Mouse (Mus musculus): Measurements from ENCODE around the gene Emilin1. TPM values are rescaled to one million over a fixed set of nuclear protein-coding genes. Genes with fewer than 3 reads are reported as not detected.

Gene Emilin1
- polyA plus RNA-seq, 1 experiment from 2014 or later = 108 TPM

- no peak for ATAC-seq (ENCODE audit: insufficient number of reproducible peaks, insufficient read depth, low FRiP score, low read depth)
These were observed 31.1 kb downstream of the Emilin1 start for GRCm38 (mm10) chr5:30944344-30944743.

GRCm38 (mm10) chr5:30944956-30945781, 32.0 kb downstream of the Emilin1 start, which contains the start of gene Cgref1:
Gene Cgref1, minus strand, starts transcription at chr5:30945591.
- 7% methylated on average over 44 of the region's 44 CpGs for WGBS
- H3K27ac ChIP-seq (replicated peaks in 1 of 2; ENCODE audit: control insufficient read depth in 1 of 2, insufficient read depth in 1 of 2, low read depth in 2 of 2, low read length in 2 of 2) = no peak within 1 kb of the TSS
- H3K36me3 ChIP-seq (ENCODE audit: control insufficient read depth, insufficient read depth, low read length) = no peaks in the 10 kb centered on the region
- H3K9me3 ChIP-seq (ENCODE audit: control insufficient read depth, low read length) = no peaks in the 10 kb centered on the region
- peaks cover 12% of the 10 kb centered on the region for H3K27me3 ChIP-seq (ENCODE audit: control insufficient read depth, insufficient read depth, low read length)
- peak within 1 kb of the TSS; percentile 64 for H3K9ac ChIP-seq (ENCODE audit: low read length)
- peak; percentile 32 for ATAC-seq (ENCODE audit: insufficient number of reproducible peaks, insufficient read depth, low FRiP score, low read depth)
- H3K4me3 ChIP-seq (ENCODE audit: control insufficient read depth in 1 of 2, insufficient read depth in 1 of 2, low read depth in 1 of 2, low read length in 2 of 2) = peak within 1 kb of the TSS; percentile 44 to 51
- H3K4me1 ChIP-seq (ENCODE audit: control insufficient read depth in 2 of 2, insufficient read depth in 2 of 2, low read length in 2 of 2) = peaks cover 0 to 1% of the 10 kb centered on the region in 2 experiments; a peak in 1 of 4 replicates
- H3K4me2 ChIP-seq (ENCODE audit: low read length) = peak within 1 kb of the TSS; percentile 76

More at GRCm38 (mm10) chr5:30944344-30944743, 31.1 kb downstream of the Emilin1 start:
- no peak overlapping the region for H3K4me2 ChIP-seq (ENCODE audit: low read length)
- no peak overlapping the region for H3K27ac ChIP-seq (replicated peaks in 1 of 2; ENCODE audit: control insufficient read depth in 1 of 2, insufficient read depth in 1 of 2, low read depth in 2 of 2, low read length in 2 of 2)
- H3K4me1 ChIP-seq (ENCODE audit: control insufficient read depth in 2 of 2, insufficient read depth in 2 of 2, low read length in 2 of 2) = no peaks in the 10 kb centered on the region; a peak in 1 of 4 replicates
- H3K4me3 ChIP-seq (ENCODE audit: control insufficient read depth in 1 of 2, insufficient read depth in 1 of 2, low read depth in 1 of 2, low read length in 2 of 2) = no peak overlapping the region
- WGBS = 87% methylated on average over 6 of the region's 6 CpGs
- no peak overlapping the region for H3K9ac ChIP-seq (ENCODE audit: low read length)
- no peaks in the 10 kb centered on the region for H3K9me3 ChIP-seq (ENCODE audit: control insufficient read depth, low read length)
- H3K36me3 ChIP-seq (ENCODE audit: control insufficient read depth, insufficient read depth, low read length) = no peaks in the 10 kb centered on the region
- peaks cover 12% of the 10 kb centered on the region for H3K27me3 ChIP-seq (ENCODE audit: control insufficient read depth, insufficient read depth, low read length)

GRCm38 (mm10) chr5:30948620-30949019, 35.4 kb downstream of the Emilin1 start:
- Histone ChIP-seq H3K9me3 (ENCODE audit: control insufficient read depth, low read length) (no peaks in the 10 kb centered on the region), H3K9ac (ENCODE audit: low read length) (no peak overlapping the region), H3K36me3 (ENCODE audit: control insufficient read depth, insufficient read depth, low read length) (peaks cover 20% of the 10 kb centered on the region), H3K4me3 (ENCODE audit: control insufficient read depth in 1 of 2, insufficient read depth in 1 of 2, low read depth in 1 of 2, low read length in 2 of 2) (no peak overlapping the region), H3K4me1 (ENCODE audit: control insufficient read depth in 2 of 2, insufficient read depth in 2 of 2, low read length in 2 of 2) (peaks cover 0 to 9% of the 10 kb centered on the region in 2 experiments; a peak in 3 of 4 replicates), H3K27me3 (ENCODE audit: control insufficient read depth, insufficient read depth, low read length) (peaks cover 12% of the 10 kb centered on the region), H3K4me2 (ENCODE audit: low read length) (no peak overlapping the region), H3K27ac (replicated peaks in 1 of 2; ENCODE audit: control insufficient read depth in 1 of 2, insufficient read depth in 1 of 2, low read depth in 2 of 2, low read length in 2 of 2) (no peak overlapping the region)
- no peak for ATAC-seq (ENCODE audit: insufficient number of reproducible peaks, insufficient read depth, low FRiP score, low read depth)
- 73% methylated on average over 5 of the region's 5 CpGs for WGBS

GRCm38 (mm10) chr5:30949654-30950326, 36.6 kb downstream of the Emilin1 start:
- H3K27me3 ChIP-seq (ENCODE audit: control insufficient read depth, insufficient read depth, low read length) = peaks cover 8% of the 10 kb centered on the region
- peaks cover 0 to 9% of the 10 kb centered on the region in 2 experiments; a peak in 3 of 4 replicates for H3K4me1 ChIP-seq (ENCODE audit: control insufficient read depth in 2 of 2, insufficient read depth in 2 of 2, low read length in 2 of 2)
- H3K36me3 ChIP-seq (ENCODE audit: control insufficient read depth, insufficient read depth, low read length) = peaks cover 32% of the 10 kb centered on the region
- peak overlapping the region; percentile 37 to 61 for H3K27ac ChIP-seq (replicated peaks in 1 of 2; ENCODE audit: control insufficient read depth in 1 of 2, insufficient read depth in 1 of 2, low read depth in 2 of 2, low read length in 2 of 2)
- H3K9ac ChIP-seq (ENCODE audit: low read length) = peak overlapping the region; percentile 79
- H3K4me2 ChIP-seq (ENCODE audit: low read length) = peak overlapping the region; percentile 94
- peak overlapping the region; percentile 71 to 83 for H3K4me3 ChIP-seq (ENCODE audit: control insufficient read depth in 1 of 2, insufficient read depth in 1 of 2, low read depth in 1 of 2, low read length in 2 of 2)
- no peaks in the 10 kb centered on the region for H3K9me3 ChIP-seq (ENCODE audit: control insufficient read depth, low read length)
- WGBS = under 1% methylated on average over 31 of the region's 31 CpGs
- peak; percentile 75 for ATAC-seq (ENCODE audit: insufficient number of reproducible peaks, insufficient read depth, low FRiP score, low read depth)

- ATAC-seq (ENCODE audit: insufficient number of reproducible peaks, insufficient read depth, low FRiP score, low read depth) = no peak
- Histone ChIP-seq H3K4me2 (ENCODE audit: low read length) (peak overlapping the region; percentile 94), H3K9ac (ENCODE audit: low read length) (peak overlapping the region; percentile 79), H3K27me3 (ENCODE audit: control insufficient read depth, insufficient read depth, low read length) (peaks cover 4% of the 10 kb centered on the region), H3K27ac (replicated peaks in 1 of 2; ENCODE audit: control insufficient read depth in 1 of 2, insufficient read depth in 1 of 2, low read depth in 2 of 2, low read length in 2 of 2) (peak overlapping the region; percentile 37 to 61; a peak in 1 of 4 replicates), H3K9me3 (ENCODE audit: control insufficient read depth, low read length) (no peaks in the 10 kb centered on the region), H3K4me3 (ENCODE audit: control insufficient read depth in 1 of 2, insufficient read depth in 1 of 2, low read depth in 1 of 2, low read length in 2 of 2) (peak overlapping the region; percentile 71 to 83), H3K4me1 (ENCODE audit: control insufficient read depth in 2 of 2, insufficient read depth in 2 of 2, low read length in 2 of 2) (peaks cover 0 to 9% of the 10 kb centered on the region in 2 experiments; a peak in 3 of 4 replicates), H3K36me3 (ENCODE audit: control insufficient read depth, insufficient read depth, low read length) (peaks cover 38% of the 10 kb centered on the region)
- WGBS = 59% methylated on average over 4 of the region's 4 CpGs
These were observed 37.2 kb downstream of the Emilin1 start for GRCm38 (mm10) chr5:30950451-30950850.

GRCm38 (mm10) chr5:30950922-30951321, 37.7 kb downstream of the Emilin1 start:
- H3K27me3 ChIP-seq (ENCODE audit: control insufficient read depth, insufficient read depth, low read length) = peaks cover 4% of the 10 kb centered on the region
- ATAC-seq (ENCODE audit: insufficient number of reproducible peaks, insufficient read depth, low FRiP score, low read depth) = no peak
- H3K9ac ChIP-seq (ENCODE audit: low read length) = no peak overlapping the region
- 77% methylated on average over 2 of the region's 2 CpGs for WGBS
- peaks cover 0 to 9% of the 10 kb centered on the region in 2 experiments; a peak in 3 of 4 replicates for H3K4me1 ChIP-seq (ENCODE audit: control insufficient read depth in 2 of 2, insufficient read depth in 2 of 2, low read length in 2 of 2)
- H3K4me2 ChIP-seq (ENCODE audit: low read length) = peak overlapping the region; percentile 94; the same call in 1 of the 2 replicates
- no peak overlapping the region for H3K4me3 ChIP-seq (ENCODE audit: control insufficient read depth in 1 of 2, insufficient read depth in 1 of 2, low read depth in 1 of 2, low read length in 2 of 2)
- no peak overlapping the region for H3K27ac ChIP-seq (replicated peaks in 1 of 2; ENCODE audit: control insufficient read depth in 1 of 2, insufficient read depth in 1 of 2, low read depth in 2 of 2, low read length in 2 of 2)
- H3K36me3 ChIP-seq (ENCODE audit: control insufficient read depth, insufficient read depth, low read length) = peaks cover 43% of the 10 kb centered on the region
- H3K9me3 ChIP-seq (ENCODE audit: control insufficient read depth, low read length) = no peaks in the 10 kb centered on the region

- Histone ChIP-seq H3K36me3 (ENCODE audit: control insufficient read depth, insufficient read depth, low read length) (peaks cover 45% of the 10 kb centered on the region), H3K4me1 (ENCODE audit: control insufficient read depth in 2 of 2, insufficient read depth in 2 of 2, low read length in 2 of 2) (peaks cover 0 to 9% of the 10 kb centered on the region in 2 experiments; a peak in 3 of 4 replicates), H3K27ac (replicated peaks in 1 of 2; ENCODE audit: control insufficient read depth in 1 of 2, insufficient read depth in 1 of 2, low read depth in 2 of 2, low read length in 2 of 2) (no peak overlapping the region), H3K9ac (ENCODE audit: low read length) (no peak overlapping the region), H3K4me2 (ENCODE audit: low read length) (no peak overlapping the region), H3K27me3 (ENCODE audit: control insufficient read depth, insufficient read depth, low read length) (no peaks in the 10 kb centered on the region), H3K4me3 (ENCODE audit: control insufficient read depth in 1 of 2, insufficient read depth in 1 of 2, low read depth in 1 of 2, low read length in 2 of 2) (no peak overlapping the region), H3K9me3 (ENCODE audit: control insufficient read depth, low read length) (no peaks in the 10 kb centered on the region)
- WGBS = 83% methylated on average over 6 of the region's 6 CpGs
- ATAC-seq (ENCODE audit: insufficient number of reproducible peaks, insufficient read depth, low FRiP score, low read depth) = no peak
These were observed 38.5 kb downstream of the Emilin1 start for GRCm38 (mm10) chr5:30951706-30952105.
